Comparison of ENCODE assay signal across 8 mouse cellular contexts in genomic region chr2:69205791-69206351, GRCm38 (mm10). TPM values are rescaled to one million over a fixed set of nuclear protein-coding genes. Genes with fewer than 3 reads are reported as not detected.
DNase-seq lines count a peak whose midpoint lies in the region; ATAC-seq lines count a peak whose summit lies in the region.

TSS of gene Spc25 (minus strand) at chr2:69206194.

- H3K36me3 ChIP-seq in heart, embryonic 14.5 days (ENCODE audit: control insufficient read depth, insufficient read depth, low read length): peaks cover 25% of the 10 kb centered on the region
- H3K36me3 ChIP-seq in liver, embryonic 13.5 days: peaks cover 25% of the 10 kb centered on the region
- peaks cover 11% of the 10 kb centered on the region; the same call in 1 of the 2 replicates for H3K36me3 ChIP-seq in stomach, embryonic 16.5 days (ENCODE audit: control insufficient read depth, insufficient read depth, low read length)

- H3K4me1 ChIP-seq in heart, embryonic 14.5 days (ENCODE audit: control insufficient read depth in 2 of 2, insufficient read depth in 2 of 2, low read length in 2 of 2): peaks cover 0 to 7% of the 10 kb centered on the region in 2 experiments; a peak in 1 of 4 replicates
- peaks cover 26% of the 10 kb centered on the region for H3K4me1 ChIP-seq in liver, embryonic 13.5 days (replicated peaks)
- peaks cover 5% of the 10 kb centered on the region; the same call in 1 of the 2 replicates for H3K4me1 ChIP-seq in stomach, embryonic 16.5 days (ENCODE audit: control insufficient read depth, insufficient read depth, low read length)

- WGBS in heart, embryonic 14.5 days: under 1% methylated on average over 45 of the region's 46 CpGs
- under 1% methylated on average over 46 of the region's 46 CpGs for WGBS in liver, embryonic 13.5 days (ENCODE audit: insufficient replicate concordance)
- WGBS in stomach, embryonic 16.5 days: under 1% methylated on average over 46 of the region's 46 CpGs

- peak within 1 kb of the TSS; percentile 58 to 71 for H3K27ac ChIP-seq in heart, embryonic 14.5 days (replicated peaks in 1 of 2; ENCODE audit: control insufficient read depth in 1 of 2, insufficient read depth in 1 of 2, low read depth in 2 of 2, low read length in 2 of 2)
- H3K27ac ChIP-seq in liver, embryonic 13.5 days: peak within 1 kb of the TSS; percentile 89
- H3K27ac ChIP-seq in stomach, embryonic 16.5 days (ENCODE audit: low read length): peak within 1 kb of the TSS; percentile 84

- ATAC-seq in CD4-positive, CD25-positive, alpha-beta regulatory T cell, adult 4 months: peak; percentile 100
- ATAC-seq in heart, embryonic 14.5 days (ENCODE audit: insufficient number of reproducible peaks, insufficient read depth, low FRiP score, low read depth): peak; percentile 99
- peak; percentile 96 for ATAC-seq in liver, embryonic 13.5 days (ENCODE audit: low read depth)
- peak; percentile 99 for ATAC-seq in stomach, embryonic 16.5 days (ENCODE audit: insufficient read depth, low FRiP score)

- no peaks in the 10 kb centered on the region for H3K9me3 ChIP-seq in heart, embryonic 14.5 days (ENCODE audit: control insufficient read depth, low read length)
- no peaks in the 10 kb centered on the region for H3K9me3 ChIP-seq in liver, embryonic 13.5 days (replicated peaks)
- no peaks in the 10 kb centered on the region for H3K9me3 ChIP-seq in stomach, embryonic 16.5 days (replicated peaks; ENCODE audit: control insufficient read depth, low read length)

- H3K9ac ChIP-seq in heart, embryonic 14.5 days (ENCODE audit: low read length): peak within 1 kb of the TSS; percentile 86
- H3K9ac ChIP-seq in liver, embryonic 13.5 days: peak within 1 kb of the TSS; percentile 97
- peak within 1 kb of the TSS; percentile 88 for H3K9ac ChIP-seq in stomach, embryonic 16.5 days (ENCODE audit: low read length)

- peak; percentile 94 for DNase-seq in c-Kit-negative CD71-positive TER-119-positive erythroid progenitor cells, embryonic 14.5 days (ENCODE audit: low read depth, low spot score)
- DNase-seq in fibroblast of lung, adult 2 months (ENCODE audit: low read depth): peak; percentile 94
- DNase-seq in kidney, postnatal 14 days: peak; percentile 95
- peak; percentile 90 for DNase-seq in liver, embryonic 13.5 days
- peak; percentile 85 for DNase-seq in neural tube, embryonic 10.5 days (ENCODE audit: extremely low spot score, low spot score)

- H3K4me2 ChIP-seq in heart, embryonic 14.5 days (ENCODE audit: low read length): peak within 1 kb of the TSS; percentile 82
- peak within 1 kb of the TSS; percentile 80 for H3K4me2 ChIP-seq in liver, embryonic 13.5 days
- H3K4me2 ChIP-seq in stomach, embryonic 16.5 days (ENCODE audit: low read depth, low read length): peak within 1 kb of the TSS; percentile 55

- H3K4me3 ChIP-seq in heart, embryonic 14.5 days (ENCODE audit: control insufficient read depth in 1 of 2, insufficient read depth in 1 of 2, low read depth in 1 of 2, low read length in 2 of 2): peak within 1 kb of the TSS; percentile 72 to 86
- peak within 1 kb of the TSS; percentile 94 for H3K4me3 ChIP-seq in liver, embryonic 13.5 days (replicated peaks)
- H3K4me3 ChIP-seq in stomach, embryonic 16.5 days (replicated peaks; ENCODE audit: low read length): peak within 1 kb of the TSS; percentile 96

- H3K27me3 ChIP-seq in heart, embryonic 14.5 days (ENCODE audit: control insufficient read depth, insufficient read depth, low read length): no peaks in the 10 kb centered on the region
- H3K27me3 ChIP-seq in liver, embryonic 13.5 days: no peaks in the 10 kb centered on the region
- H3K27me3 ChIP-seq in stomach, embryonic 16.5 days (ENCODE audit: control insufficient read depth, insufficient read depth, low read length): no peaks in the 10 kb centered on the region

RNA-seq across cellular contexts. Expression of gene Spc25, which starts in this region (rescaled TPM):
- 10 to 100 TPM in 1 of 2 experiments, 1 to 10 TPM in 1; 6.1 to 17.0 TPM for polyA plus RNA-seq in CD4-positive, CD25-positive, alpha-beta regulatory T cell, adult 4 months (2017; shearing (Covaris generic))
- polyA plus RNA-seq in heart, embryonic 14.5 days (2014; fragmentation: Nextera tagmentation; extraction: Ambion mirVana): 136 and 137 TPM in 2 replicates
- polyA plus RNA-seq in liver, embryonic 13.5 days (2015; fragmentation: Nextera tagmentation; extraction: Ambion mirVana): 149 and 180 TPM in 2 replicates
- 139 and 142 TPM in 2 replicates for polyA plus RNA-seq in stomach, embryonic 16.5 days (2015; fragmentation: Nextera tagmentation; extraction: Ambion mirVana)

Comparison
In these comparisons a context has a peak if more than half of its experiments do, and no peak if none do; other contexts are left out.
1. Peak in every context shown above with its lines: DNase-seq, ATAC-seq, H3K4me3 ChIP-seq and H3K27ac ChIP-seq.